Mouse (Mus musculus) right cerebral cortex, adult 18-20 months (tissue): Measurements from ENCODE around the gene Sh3bgrl2.

Experiments
- DNase-seq: peaks from one replicate; pipeline ENCODE4 v3.0.0; 2022; ENCODE audit warnings: mixed read lengths

The Sh3bgrl2 gene

DNA sequence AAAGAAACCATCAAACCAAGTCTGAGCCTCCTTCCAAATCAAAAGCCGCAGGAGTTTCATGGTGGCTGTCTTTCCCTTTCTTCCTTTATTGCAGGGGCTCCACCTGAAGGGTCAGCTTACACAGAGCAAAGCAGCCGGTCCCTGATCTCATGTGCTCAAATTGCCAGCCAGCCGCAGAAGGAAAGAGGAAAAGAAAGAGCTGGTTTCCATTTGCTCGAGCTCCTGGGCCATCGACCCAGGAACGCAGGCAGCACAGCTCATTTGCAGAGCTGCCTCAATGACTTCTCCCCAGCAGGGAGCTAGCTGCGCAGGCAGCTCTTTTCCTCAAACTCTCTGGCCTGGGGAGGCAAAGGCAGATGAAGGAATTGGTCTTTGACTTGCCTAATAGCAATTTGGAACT, 87.9 kb downstream of the Sh3bgrl2 start:
- DNase-seq = no peak

DNA sequence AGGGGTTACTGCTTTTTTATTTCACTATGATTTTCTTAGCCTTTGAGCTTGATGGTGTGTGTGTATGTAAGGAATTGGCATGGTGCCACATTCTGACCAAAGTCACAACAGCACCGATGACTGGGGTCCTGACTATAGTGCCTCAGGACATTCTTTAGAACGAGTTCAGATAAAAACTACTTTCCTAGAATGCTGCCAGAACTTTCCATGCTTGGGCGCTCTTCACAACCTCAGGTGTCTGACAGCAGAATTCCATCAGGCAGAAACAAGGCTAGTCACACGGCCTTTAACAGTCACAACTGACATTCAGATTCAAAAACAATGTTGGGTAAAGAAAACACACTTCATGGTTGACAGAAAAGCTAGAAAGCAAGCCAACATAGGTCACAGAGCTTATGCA, 95.0 kb downstream of the Sh3bgrl2 start:
- no peak for DNase-seq

DNA sequence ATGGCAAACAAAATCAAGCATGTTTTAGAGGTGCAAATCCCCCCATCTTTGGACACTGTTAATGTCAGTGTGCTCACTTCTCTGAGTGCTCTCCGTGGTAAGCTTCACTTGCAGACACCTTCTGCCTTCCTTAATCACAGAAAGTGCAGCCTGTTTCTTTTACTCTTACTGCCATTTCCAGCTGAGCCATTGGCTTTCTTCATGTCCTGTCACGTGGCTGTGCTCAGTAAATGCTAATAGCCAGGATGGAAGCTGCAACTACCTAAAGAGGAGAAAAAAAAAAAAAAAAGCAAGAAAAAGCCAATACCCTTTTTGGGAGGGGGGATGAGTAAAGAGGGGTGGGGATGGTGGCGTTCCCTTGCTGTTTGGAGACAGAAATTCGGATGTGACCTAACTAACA, 95.7 kb downstream of the Sh3bgrl2 start:
- no peak for DNase-seq

DNA sequence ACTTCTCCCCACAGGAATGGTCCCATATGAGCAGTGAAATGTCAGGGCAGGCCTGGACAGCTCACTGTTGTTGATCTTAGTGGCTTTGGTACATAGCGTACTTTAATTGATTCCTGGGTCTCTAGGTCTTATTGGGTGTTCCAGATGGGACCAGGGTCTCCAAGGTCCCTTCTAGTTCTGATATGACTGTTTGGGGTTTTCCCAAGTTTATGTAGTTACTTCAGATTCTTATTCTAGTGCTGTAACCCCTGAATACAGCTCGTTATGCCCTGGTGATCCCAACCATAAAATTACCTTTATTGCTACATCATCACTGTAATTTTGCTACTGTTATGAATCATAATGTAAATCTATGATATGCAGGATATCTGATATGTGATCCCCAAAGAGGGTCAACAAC, 98.1 kb downstream of the Sh3bgrl2 start:
- DNase-seq = no peak

DNA sequence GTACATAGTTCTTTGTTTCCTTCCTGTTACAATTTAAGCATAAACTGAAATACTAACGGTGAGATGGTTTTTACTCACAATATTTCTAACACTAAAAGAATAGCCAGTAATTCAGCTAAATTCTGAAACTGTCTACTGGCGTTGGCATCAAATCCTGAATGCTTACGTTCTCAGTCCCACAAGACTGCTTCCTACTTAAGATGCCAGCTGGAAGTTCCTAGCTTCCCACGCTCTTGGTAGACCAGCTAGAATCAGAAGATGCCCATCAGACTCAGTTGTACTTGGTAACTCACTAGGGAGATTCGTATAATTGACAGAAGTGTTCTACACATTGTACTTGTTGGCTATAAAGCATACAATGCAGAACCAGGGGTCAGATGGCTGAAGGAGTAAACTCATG, 98.6 kb downstream of the Sh3bgrl2 start:
- no peak for DNase-seq

DNA sequence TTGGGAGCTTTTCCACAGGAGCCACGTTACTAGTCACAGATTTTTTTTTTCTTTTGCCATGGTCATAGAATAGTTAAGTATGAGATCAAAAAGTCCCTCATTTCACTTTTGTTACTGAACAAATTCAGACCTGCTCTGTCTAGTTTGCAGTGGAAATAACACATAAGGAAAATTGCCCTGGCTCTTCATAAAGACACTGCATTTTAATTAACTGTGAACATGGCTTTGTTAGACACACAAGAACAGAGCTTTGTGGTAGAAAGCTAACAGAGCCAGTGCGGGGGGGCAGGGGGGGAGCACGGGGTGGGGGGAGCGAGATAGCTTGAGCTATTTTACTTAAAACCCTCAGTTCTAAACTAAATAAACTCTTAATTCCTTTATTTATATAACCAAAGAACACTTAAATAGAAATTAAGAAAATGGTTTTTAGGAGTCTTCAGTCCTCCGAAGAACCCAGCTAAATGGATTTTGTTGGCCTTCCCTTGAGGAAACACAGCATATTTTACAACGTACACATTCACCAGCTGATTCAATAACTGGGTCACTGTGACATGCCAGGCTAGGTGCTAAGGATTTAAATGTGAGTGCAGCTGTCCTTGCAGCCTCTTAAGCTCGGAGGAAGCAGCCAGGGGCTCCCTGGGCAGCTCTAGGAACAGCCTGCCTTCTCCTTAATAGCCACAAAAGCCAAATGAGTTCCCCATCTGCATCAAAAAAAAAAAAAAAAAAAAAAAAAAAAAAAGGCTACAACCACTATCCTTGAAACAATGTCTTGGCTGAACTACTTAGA, 100.0 kb downstream of the Sh3bgrl2 start:
- DNase-seq = no peak

- DNase-seq = no peak
Observed at GRCm38 (mm10) chr9:83648733-83649132, 100.6 kb downstream of the Sh3bgrl2 start.

- no peak for DNase-seq
Observed at GRCm38 (mm10) chr9:83652015-83652414, 103.9 kb downstream of the Sh3bgrl2 start.

DNA sequence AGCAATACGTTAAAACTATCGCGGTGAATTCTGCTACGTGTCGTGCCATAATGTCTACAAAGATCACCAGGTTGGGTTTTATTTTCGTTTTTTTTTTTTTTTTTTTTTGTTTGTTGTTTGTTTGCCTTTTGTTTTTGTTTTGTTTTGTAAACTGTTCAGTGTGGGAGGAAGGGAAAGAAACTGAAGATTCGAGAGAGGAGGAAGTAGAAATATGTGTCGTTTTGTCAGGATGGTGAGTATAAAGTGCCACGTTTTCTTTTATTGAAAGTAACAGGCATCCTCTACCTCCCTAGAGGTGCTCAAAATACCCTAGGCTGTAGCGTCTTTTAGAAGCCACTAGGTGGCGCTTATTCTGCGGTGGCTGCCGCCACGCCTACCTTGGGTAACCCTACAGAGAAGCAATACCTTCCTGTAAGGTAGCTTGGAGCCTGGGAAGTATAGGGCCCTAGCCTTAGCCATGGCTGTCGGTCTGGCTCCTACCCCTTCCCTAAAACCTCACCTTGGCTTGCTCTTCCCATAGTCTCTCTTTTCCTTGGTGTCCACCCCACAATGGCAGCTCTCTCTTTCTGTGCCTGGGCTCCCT, 104.6 kb downstream of the Sh3bgrl2 start:
- no peak for DNase-seq

DNA sequence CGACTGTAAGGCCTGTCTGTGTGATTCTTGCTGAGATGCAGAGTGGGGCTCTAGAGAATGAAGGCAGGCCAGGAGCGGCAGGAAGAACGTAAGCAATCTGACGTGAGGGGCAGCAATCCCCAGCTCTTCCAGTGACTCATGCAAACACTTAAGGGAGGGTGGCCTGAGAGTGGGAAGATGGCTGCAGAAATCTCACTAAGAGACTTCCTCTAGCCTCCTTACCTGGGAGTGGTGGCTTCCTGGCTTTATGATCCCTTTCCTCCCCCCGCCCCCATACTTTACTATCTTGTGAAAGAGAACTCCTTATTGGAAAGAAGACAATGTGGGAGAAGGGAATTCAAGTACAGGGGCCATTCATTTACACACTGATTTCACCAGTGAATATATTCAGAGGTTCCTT, 106.5 kb downstream of the Sh3bgrl2 start:
- no peak for DNase-seq

- no peak for DNase-seq
Observed at GRCm38 (mm10) chr9:83656960-83657651, 109.0 kb downstream of the Sh3bgrl2 start.

GRCm38 (mm10) chr9:83657652-83658002, 109.5 kb downstream of the Sh3bgrl2 start:
- no peak for DNase-seq

- no peak for DNase-seq
Observed at GRCm38 (mm10) chr9:83659081-83659480, 111.0 kb downstream of the Sh3bgrl2 start.

GRCm38 (mm10) chr9:83661811-83662210, 113.7 kb downstream of the Sh3bgrl2 start:
- DNase-seq = no peak

GRCm38 (mm10) chr9:83663981-83664897, 116.1 kb downstream of the Sh3bgrl2 start:
- peak; percentile 18 for DNase-seq

DNA sequence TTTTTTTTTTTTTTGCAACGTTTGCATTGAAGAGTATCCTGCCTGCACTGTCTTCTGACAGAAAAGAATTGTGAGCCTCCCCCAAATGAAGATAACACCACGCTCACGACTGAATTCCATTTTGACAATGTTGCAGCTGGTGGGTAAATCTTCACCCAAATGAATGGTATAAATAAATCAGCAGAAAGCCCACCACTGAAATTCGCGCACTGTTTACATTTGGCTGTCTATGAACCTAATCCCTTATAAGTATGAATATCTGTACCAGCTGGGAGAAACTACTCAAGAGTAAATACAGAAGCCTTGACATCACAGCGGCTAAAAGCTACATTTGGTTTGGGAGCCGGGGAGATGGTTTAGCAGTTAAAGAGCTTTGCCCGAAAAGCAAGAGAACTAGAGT, 116.8 kb downstream of the Sh3bgrl2 start:
- no peak for DNase-seq

DNA sequence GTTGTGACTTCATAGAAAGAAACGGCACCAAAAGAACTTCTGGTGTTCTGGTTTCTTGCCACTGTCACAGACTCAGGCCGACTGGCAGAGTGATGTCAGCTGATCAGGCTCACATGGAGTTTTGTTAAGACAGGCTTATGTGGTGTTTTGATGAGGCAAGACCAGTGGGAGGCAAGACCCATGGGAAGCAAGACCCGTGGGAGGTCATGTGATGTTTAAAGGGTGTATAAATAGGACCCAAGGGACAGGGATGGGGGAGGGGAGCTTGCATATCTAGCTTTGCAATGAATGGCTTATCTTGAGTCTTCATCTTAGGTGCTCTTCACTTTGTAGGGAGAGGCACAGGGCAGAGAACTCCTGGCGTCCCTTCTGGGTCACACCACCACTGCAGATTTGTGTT, 118.9 kb downstream of the Sh3bgrl2 start:
- DNase-seq = no peak

DNA sequence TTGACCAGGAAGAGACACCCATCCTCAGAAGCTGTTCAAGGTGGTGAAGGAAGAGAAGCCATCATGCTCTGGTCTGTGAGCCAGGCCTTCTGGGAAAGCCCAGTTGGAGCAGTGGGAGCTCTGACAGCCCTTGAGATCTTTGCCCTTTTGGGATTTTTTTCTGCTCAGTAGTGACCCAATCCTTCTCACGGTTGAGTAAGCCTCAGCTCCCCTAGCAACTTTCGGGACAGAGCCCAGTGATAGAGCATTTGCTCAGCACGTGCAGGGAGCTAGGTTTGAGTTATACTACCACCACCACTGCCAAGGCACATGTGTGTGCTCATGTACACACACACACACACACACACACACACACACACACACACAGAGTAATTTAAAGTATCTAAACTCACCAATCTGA, 131.5 kb downstream of the Sh3bgrl2 start:
- DNase-seq = no peak

GRCm38 (mm10) chr9:83681661-83682655, 133.8 kb downstream of the Sh3bgrl2 start:
- DNase-seq = no peak

GRCm38 (mm10) chr9:83686511-83687100, 138.5 kb downstream of the Sh3bgrl2 start:
- DNase-seq = no peak

DNA sequence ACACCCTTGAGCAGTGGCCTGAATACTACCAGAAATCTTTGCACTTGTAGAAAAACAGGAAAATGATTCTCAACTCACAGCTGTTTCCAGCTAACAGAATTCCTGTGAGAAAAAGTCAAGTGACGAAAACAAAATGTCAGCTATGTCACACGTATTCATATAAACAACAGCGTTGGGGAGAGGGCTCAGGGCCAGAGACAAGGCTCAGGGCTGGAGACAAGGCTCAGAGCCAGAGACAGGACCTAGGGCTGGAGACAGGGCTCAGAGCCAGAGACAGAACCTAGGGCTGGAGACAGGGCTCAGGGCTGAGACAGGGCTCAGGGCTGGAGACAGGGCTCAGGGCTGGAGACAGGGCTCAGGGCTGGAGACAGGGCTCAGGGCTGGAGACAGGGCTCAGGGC, 139.8 kb downstream of the Sh3bgrl2 start:
- DNase-seq = no peak
